Mouse (Mus musculus) layer of hippocampus, adult 9-10 months (tissue): ENCODE measurements around the gene Fra10ac1.

Source experiments
- DNase-seq: peaks from one replicate; pipeline ENCODE4 v3.0.0; 2022; ENCODE audit warnings: low spot score

The Fra10ac1 gene

DNA sequence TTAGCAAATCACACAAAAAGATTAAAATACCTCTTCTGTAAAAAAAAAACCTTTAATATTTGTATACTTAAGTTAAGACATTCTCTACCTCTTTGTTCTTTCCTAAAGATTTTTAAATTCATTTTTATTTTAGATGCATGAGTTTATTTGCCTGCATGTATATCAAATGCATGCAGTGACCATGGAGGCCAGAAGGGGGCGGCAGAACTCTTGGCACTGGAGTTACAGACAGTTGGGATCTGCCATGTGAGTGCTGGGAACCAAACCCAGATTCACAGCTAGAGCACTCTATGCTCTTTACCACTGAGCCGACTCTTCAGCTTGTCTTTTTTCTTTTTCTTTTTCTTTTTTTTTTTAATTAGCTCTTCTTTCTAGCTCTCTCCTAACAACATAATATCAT is 4.7 kb upstream of the Fra10ac1 start:
- no peak for DNase-seq

DNA sequence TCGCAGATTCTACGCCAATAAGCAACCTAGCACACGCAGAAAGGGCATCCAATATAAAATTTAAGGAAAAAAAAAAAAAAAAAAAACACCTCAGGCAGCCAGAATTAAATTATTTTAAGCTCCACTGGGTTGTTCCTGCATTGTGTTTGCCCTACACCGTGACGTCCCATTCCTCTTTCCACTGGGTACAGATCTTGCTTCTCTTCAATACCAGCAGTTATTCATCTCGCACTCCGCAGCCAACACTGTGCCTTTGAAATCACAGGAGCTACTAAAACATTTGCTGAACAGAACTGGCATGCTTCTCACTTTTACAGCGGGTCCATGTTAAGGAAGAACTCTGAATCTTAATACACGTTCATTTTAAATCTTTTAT is 717 bp upstream of the Fra10ac1 start:
- DNase-seq, result no peak

GRCm38 (mm10) chr19:38223356-38223904 is 526 bp downstream of the Fra10ac1 start:
- no peak for DNase-seq

GRCm38 (mm10) chr19:38217696-38218095 is 6.3 kb downstream of the Fra10ac1 start:
- DNase-seq, result no peak

DNA sequence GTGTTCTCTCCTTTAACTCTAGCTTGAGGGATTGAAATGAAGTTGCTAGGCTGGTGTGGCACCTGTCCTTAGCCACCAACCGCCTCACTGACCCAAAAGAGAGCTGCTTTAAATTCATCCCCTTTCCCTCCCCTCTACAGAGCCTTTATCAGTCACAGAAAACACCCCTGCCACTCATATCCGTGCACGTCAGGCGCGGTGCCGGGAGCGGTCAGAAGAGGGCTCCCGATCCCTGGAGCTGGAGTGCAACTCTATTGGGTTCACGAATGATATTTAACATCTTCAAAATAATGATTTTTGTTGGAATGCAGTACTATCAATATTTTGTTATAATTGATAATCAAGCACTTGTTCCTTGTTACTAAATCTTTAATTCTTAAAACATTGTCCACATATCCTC is 17.3 kb downstream of the Fra10ac1 start:
- no peak for DNase-seq

DNA sequence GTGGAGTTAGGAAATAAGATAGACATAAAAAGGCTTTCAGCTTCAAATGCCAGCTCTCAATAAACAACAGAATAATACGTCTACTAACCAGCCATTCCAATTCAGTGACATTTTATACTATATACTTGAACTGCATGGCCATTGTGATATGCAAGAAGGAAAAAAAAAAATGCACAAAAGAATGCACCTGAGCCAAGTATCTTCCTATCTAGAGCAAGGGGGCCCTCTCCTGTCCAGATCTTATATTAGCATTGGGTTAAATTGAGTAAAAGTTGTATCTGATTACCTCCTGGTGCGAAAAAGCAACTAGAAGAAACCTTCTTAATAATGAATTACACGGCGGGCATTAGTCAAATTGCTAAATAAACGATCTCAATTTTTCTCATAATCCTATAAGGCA is 25.2 kb downstream of the Fra10ac1 start:
- DNase-seq, result no peak

DNA sequence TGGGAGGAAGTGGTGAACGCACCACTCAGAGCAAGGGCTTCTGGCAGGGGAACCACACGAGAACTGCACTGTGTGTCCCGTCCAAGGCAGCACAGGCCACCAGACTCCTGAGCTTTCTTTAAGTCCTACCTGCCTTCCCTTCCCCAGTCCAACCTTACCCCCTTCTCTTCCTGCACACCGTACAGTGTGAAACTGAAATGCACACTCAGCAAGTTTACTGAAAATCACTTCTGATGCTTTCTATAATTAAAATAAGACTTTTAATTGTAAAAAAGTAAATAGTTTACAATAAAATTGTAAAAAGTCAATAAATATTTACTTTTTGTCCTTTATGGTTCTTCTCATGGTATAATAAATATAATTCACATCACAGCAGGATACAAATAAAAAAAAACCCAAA is 28.7 kb downstream of the Fra10ac1 start:
- no peak for DNase-seq

DNA sequence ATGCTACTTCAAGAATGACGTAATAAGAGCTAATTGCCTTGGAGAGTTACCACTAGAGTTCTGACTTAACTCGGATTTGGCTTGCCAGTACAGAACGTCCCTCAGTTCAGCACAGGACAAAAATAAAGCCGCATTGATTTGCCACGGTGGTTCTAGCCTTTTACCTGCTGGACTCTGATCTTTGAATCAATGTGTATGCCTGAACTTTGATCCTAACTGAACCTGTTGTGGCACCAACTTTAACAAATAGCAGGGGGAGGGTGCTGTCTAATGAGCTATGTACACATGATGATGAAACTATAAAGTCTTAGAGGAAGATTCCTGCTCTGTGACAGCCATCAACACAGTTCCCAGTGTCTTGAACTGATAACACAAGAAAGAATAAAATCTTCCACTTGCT is 32.5 kb downstream of the Fra10ac1 start:
- DNase-seq, result no peak

DNA sequence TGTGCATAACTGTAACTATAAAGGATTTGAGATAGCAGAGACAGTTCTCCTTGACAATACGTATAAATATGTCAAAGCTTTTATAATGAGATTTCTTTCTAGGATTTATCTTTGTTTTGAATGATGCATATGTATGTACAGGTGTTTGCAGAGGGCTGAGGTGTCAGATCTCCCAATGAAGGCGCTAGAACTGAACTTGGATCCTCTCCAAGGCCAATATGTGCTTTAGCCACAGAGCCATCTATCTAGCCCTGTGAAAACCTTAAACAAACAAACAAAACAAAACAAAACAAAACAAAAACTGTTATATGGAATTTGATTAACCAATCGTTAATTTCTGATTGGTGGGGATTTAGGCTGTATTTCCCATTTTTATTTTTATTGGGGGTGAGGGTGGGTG is 33.4 kb downstream of the Fra10ac1 start:
- no peak for DNase-seq

DNA sequence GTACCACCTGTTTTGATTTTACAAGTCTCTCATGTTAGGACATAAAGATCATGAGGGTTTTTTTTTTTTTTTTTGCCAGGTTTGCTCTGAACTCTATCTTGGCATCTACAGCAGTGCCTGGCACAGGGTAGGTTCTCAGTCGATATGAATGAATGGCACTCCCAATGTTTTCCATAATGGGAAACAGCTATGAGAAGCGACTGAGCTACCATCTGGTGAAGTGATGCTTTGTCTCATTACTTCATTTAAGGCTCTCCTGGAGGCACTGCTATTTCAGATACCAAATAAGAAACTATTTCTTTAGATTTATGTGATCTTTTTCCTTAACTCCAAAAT is 36.6 kb downstream of the Fra10ac1 start:
- DNase-seq, result no peak

- DNase-seq, result no peak
These were observed 37.2 kb downstream of the Fra10ac1 start for GRCm38 (mm10) chr19:38186631-38187344.

GRCm38 (mm10) chr19:38179675-38180074 is 44.3 kb downstream of the Fra10ac1 start:
- no peak for DNase-seq

DNA sequence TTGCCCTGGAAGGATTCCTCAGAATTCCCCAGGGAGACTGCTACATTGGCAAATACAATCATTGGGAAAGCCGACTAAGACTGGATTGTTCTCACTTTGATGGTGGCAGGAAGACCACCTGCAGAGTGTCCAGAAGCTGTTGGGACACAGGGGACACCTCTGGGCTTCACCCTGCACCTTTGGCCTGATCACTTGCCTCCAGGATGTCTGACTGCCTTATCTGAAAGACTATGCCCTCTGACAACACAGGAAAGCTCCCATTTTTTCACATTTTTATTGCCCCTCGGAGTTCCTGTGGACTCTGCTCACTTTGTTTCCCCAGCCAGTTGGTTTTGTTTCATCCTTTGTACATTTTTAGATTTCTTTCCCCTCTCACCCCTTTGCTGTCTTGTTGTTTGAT is 59.3 kb downstream of the Fra10ac1 start:
- no peak for DNase-seq

GRCm38 (mm10) chr19:38161648-38162354 is 62.2 kb downstream of the Fra10ac1 start:
- DNase-seq, result no peak

- DNase-seq, result no peak
These were observed 67.7 kb downstream of the Fra10ac1 start for GRCm38 (mm10) chr19:38156243-38156642.

- DNase-seq, result no peak
These were observed 80.2 kb downstream of the Fra10ac1 start for GRCm38 (mm10) chr19:38143540-38144271.
